Mouse (Mus musculus) heart, postnatal 0 days (tissue): ENCODE data around the gene Cnot10.

ENCODE experiments used
- CTCF ChIP-seq: IDR thresholded peaks from 2 replicates; pipeline ENCODE4 v1.5.1; 2016; ENCODE audit warnings: antibody characterized with exemption, control low read depth, low read depth
- EP300 ChIP-seq: IDR thresholded peaks from 2 replicates; pipeline ENCODE4 v1.6.1; 2016; ENCODE audit warnings: antibody characterized with exemption, low read depth

DNA sequence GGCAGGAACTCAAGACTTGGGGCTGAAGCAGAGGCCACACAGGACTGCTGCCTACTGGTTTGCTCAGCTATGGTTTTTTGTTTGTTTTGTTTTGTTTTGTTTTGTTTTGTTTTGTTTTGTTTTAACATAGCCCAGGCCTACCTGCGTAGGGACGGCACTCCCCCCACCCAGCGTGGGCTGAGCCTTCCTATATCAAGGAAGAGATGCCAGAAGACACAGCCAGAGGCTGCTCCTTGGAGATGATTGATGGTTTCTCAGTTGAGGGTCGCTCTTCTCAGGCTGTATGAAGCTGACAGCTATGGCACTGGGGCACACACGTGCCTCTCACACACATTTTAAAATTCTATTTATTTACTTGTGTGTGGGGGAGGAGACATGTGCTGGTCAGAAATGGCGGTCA is 21.0 kb upstream of the Cnot10 start:
- TF ChIP-seq CTCF (no peak), EP300 (no peak)
